Mouse (Mus musculus) stomach, postnatal 0 days (tissue): ENCODE data around the gene Glyctk.

Source experiments
- CTCF ChIP-seq: IDR thresholded peaks from 2 replicates; pipeline ENCODE4 v1.5.1; 2016; ENCODE audit warnings: antibody characterized with exemption, low read depth, mild to moderate bottlenecking, moderate library complexity
- EP300 ChIP-seq: optimal IDR thresholded peaks from 2 replicates; pipeline ENCODE3; 2016; ENCODE audit warnings: antibody characterized with exemption

- TF ChIP-seq EP300 (no peak), CTCF (no peak)
Measured at GRCm38 (mm10) chr9:106139763-106140162, 18.2 kb downstream of the Glyctk start.
